Mouse (Mus musculus): ENCODE results near the gene Hadha.

Hadha gene

GRCm38 (mm10) chr5:30111771-30112170, 43.2 kb downstream of the Hadha start:
- DNase-seq (ENCODE audit: low read depth), result no peak

GRCm38 (mm10) chr5:30111126-30111525, 43.8 kb downstream of the Hadha start:
- DNase-seq (ENCODE audit: low read depth), result no peak

- no peak for DNase-seq (ENCODE audit: low read depth)
Observed at GRCm38 (mm10) chr5:30110371-30111060, 44.4 kb downstream of the Hadha start.

- DNase-seq (ENCODE audit: low read depth), result no peak
Observed at GRCm38 (mm10) chr5:30109899-30110298, 45.1 kb downstream of the Hadha start.

- no peak for DNase-seq (ENCODE audit: low read depth)
Observed at GRCm38 (mm10) chr5:30108233-30108632, 46.7 kb downstream of the Hadha start.

GRCm38 (mm10) chr5:30107611-30108041, 47.3 kb downstream of the Hadha start:
- DNase-seq (ENCODE audit: low read depth), result no peak

GRCm38 (mm10) chr5:30107186-30107585, 47.8 kb downstream of the Hadha start:
- DNase-seq (ENCODE audit: low read depth), result no peak

GRCm38 (mm10) chr5:30106756-30107155, 48.2 kb downstream of the Hadha start:
- DNase-seq (ENCODE audit: low read depth), result no peak

GRCm38 (mm10) chr5:30105668-30106300, 49.2 kb downstream of the Hadha start, which contains the start of gene 3110082J24Rik:
Gene 3110082J24Rik (minus strand): TSS chr5:30106086.
- no peak for DNase-seq (ENCODE audit: low read depth)

GRCm38 (mm10) chr5:30104841-30105667, 49.9 kb downstream of the Hadha start, which contains the start of gene Garem2:
Gene Garem2 (plus strand): TSS chr5:30105161.
- DNase-seq (ENCODE audit: low read depth), result peak; percentile 74

GRCm38 (mm10) chr5:30104339-30104738, 50.6 kb downstream of the Hadha start:
- peak; percentile 85 for DNase-seq (ENCODE audit: low read depth)

- no peak for DNase-seq (ENCODE audit: low read depth)
Observed at GRCm38 (mm10) chr5:30103340-30103739, 51.6 kb downstream of the Hadha start.

GRCm38 (mm10) chr5:30098260-30098659, 56.7 kb downstream of the Hadha start:
- DNase-seq (ENCODE audit: low read depth), result no peak

- DNase-seq (ENCODE audit: low read depth), result peak; percentile 58
Observed at GRCm38 (mm10) chr5:30095731-30096130, 59.2 kb downstream of the Hadha start.

- no peak for DNase-seq (ENCODE audit: low read depth)
Observed at GRCm38 (mm10) chr5:30094399-30094798, 60.6 kb downstream of the Hadha start.

GRCm38 (mm10) chr5:30092701-30093100, 62.3 kb downstream of the Hadha start:
- no peak for DNase-seq (ENCODE audit: low read depth)

GRCm38 (mm10) chr5:30072825-30073821, 81.8 kb downstream of the Hadha start, which contains the start of gene Tyms:
Gene Tyms (minus strand): TSS chr5:30073617.
- DNase-seq (ENCODE audit: low read depth), result peak; percentile 89

GRCm38 (mm10) chr5:30072377-30072776, 82.6 kb downstream of the Hadha start:
- DNase-seq (ENCODE audit: low read depth), result peak; percentile 13

- no peak for DNase-seq (ENCODE audit: low read depth)
Observed at GRCm38 (mm10) chr5:30071677-30072076, 83.3 kb downstream of the Hadha start.

Data from NIH3T3 (cell line).